Mouse (Mus musculus): ENCODE data around the gene Arhgap15. TPM values are rescaled to one million over a fixed set of nuclear protein-coding genes. Genes with fewer than 3 reads are reported as not detected.
A peak's percentile ranks its signal among the peaks of the same experiment; 100 is the strongest.

Gene Arhgap15
- polyA plus RNA-seq, 2 experiments: 2.5 to 5.6 TPM

GRCm38 (mm10) chr2:43945679-43946078 lies 197.1 kb downstream of the Arhgap15 start:
- Histone ChIP-seq H3K4me2 (ENCODE audit: low read depth) (no peak overlapping the region), H3K9me3 (ENCODE audit: control insufficient read depth, low read length) (no peaks in the 10 kb centered on the region), H3K36me3 (replicated peaks; ENCODE audit: control insufficient read depth, insufficient read depth, low read depth) (no peaks in the 10 kb centered on the region), H3K4me1 (replicated peaks; ENCODE audit: control insufficient read depth in 2 of 2, insufficient read depth in 2 of 2, low read length in 1 of 2) (0 out of 4 replicates have a peak, but pooled peaks cover 0 to 3% of the 10 kb centered on the region in 2 experiments), H3K27me3 (ENCODE audit: control insufficient read depth, insufficient read depth, low read length) (no peaks in the 10 kb centered on the region), H3K27ac (no peak overlapping the region), H3K9ac (replicated peaks) (no peak overlapping the region), H3K4me3 (ENCODE audit: insufficient read depth in 1 of 2, low read depth in 2 of 2, low read length in 2 of 2) (no peak overlapping the region)
- TF ChIP-seq CTCF (IDR thresholded peaks at IDR 0.05; ENCODE audit: low read depth): no peak
- TF ChIP-seq EP300 (IDR thresholded peaks at IDR 0.05; ENCODE audit: low read depth): peak; percentile 42; the same call in 1 of the 2 replicates
- ATAC-seq (ENCODE audit: insufficient read depth) (no peak), DNase-seq (ENCODE audit: low read depth in 3 of 3, low spot score in 3 of 3) (no peak)
- WGBS (ENCODE audit: insufficient replicate concordance): 22% methylated on average over 2 of the region's 2 CpGs

GRCm38 (mm10) chr2:43949775-43950492 lies 201.3 kb downstream of the Arhgap15 start:
- Histone ChIP-seq H3K36me3 (replicated peaks; ENCODE audit: control insufficient read depth, insufficient read depth, low read depth) (no peaks in the 10 kb centered on the region), H3K4me3 (ENCODE audit: insufficient read depth in 1 of 2, low read depth in 2 of 2, low read length in 2 of 2) (no peak overlapping the region), H3K9me3 (ENCODE audit: control insufficient read depth, low read length) (no peaks in the 10 kb centered on the region), H3K27ac (no peak overlapping the region), H3K27me3 (ENCODE audit: control insufficient read depth, insufficient read depth, low read length) (no peaks in the 10 kb centered on the region), H3K4me1 (replicated peaks; ENCODE audit: control insufficient read depth in 2 of 2, insufficient read depth in 2 of 2, low read length in 1 of 2) (0 out of 4 replicates have a peak, but pooled peaks cover 0 to 1% of the 10 kb centered on the region in 2 experiments), H3K9ac (replicated peaks) (no peak overlapping the region), H3K4me2 (ENCODE audit: low read depth) (no peak overlapping the region)
- no peak for ATAC-seq (ENCODE audit: insufficient read depth)
- no peak for DNase-seq (ENCODE audit: low read depth in 3 of 3, low spot score in 3 of 3)
- 74% methylated on average over 13 of the region's 13 CpGs for WGBS (ENCODE audit: insufficient replicate concordance)
- TF ChIP-seq EP300 (IDR thresholded peaks at IDR 0.05; ENCODE audit: low read depth) (no peak), CTCF (IDR thresholded peaks at IDR 0.05; ENCODE audit: low read depth) (no peak)

GRCm38 (mm10) chr2:43950741-43951140 lies 202.1 kb downstream of the Arhgap15 start:
- Histone ChIP-seq H3K27ac (no peak overlapping the region), H3K4me3 (ENCODE audit: insufficient read depth in 1 of 2, low read depth in 2 of 2, low read length in 2 of 2) (no peak overlapping the region), H3K9me3 (ENCODE audit: control insufficient read depth, low read length) (no peaks in the 10 kb centered on the region), H3K9ac (replicated peaks) (no peak overlapping the region), H3K27me3 (ENCODE audit: control insufficient read depth, insufficient read depth, low read length) (no peaks in the 10 kb centered on the region), H3K4me1 (replicated peaks; ENCODE audit: control insufficient read depth in 2 of 2, insufficient read depth in 2 of 2, low read length in 1 of 2) (no peaks in the 10 kb centered on the region), H3K36me3 (replicated peaks; ENCODE audit: control insufficient read depth, insufficient read depth, low read depth) (no peaks in the 10 kb centered on the region), H3K4me2 (ENCODE audit: low read depth) (no peak overlapping the region)
- 62% methylated on average over 6 of the region's 6 CpGs for WGBS (ENCODE audit: insufficient replicate concordance)
- DNase-seq (ENCODE audit: low read depth in 3 of 3, low spot score in 3 of 3) (no peak), ATAC-seq (ENCODE audit: insufficient read depth) (no peak)
- TF ChIP-seq CTCF (IDR thresholded peaks at IDR 0.05; ENCODE audit: low read depth) (no peak), EP300 (IDR thresholded peaks at IDR 0.05; ENCODE audit: low read depth) (no peak)

- no peak overlapping the region for H3K27ac ChIP-seq
- no peak for TF ChIP-seq CTCF (IDR thresholded peaks at IDR 0.05; ENCODE audit: low read depth)
- no peak for TF ChIP-seq EP300 (IDR thresholded peaks at IDR 0.05; ENCODE audit: low read depth)
- H3K9me3 ChIP-seq (ENCODE audit: control insufficient read depth, low read length): no peaks in the 10 kb centered on the region
- no peak overlapping the region for H3K4me3 ChIP-seq (ENCODE audit: insufficient read depth in 1 of 2, low read depth in 2 of 2, low read length in 2 of 2)
- H3K4me1 ChIP-seq (replicated peaks; ENCODE audit: control insufficient read depth in 2 of 2, insufficient read depth in 2 of 2, low read length in 1 of 2): no peaks in the 10 kb centered on the region
- ATAC-seq (ENCODE audit: insufficient read depth) (peak; percentile 53; the same call in 1 of the 2 replicates), DNase-seq (ENCODE audit: low read depth in 3 of 3, low spot score in 3 of 3) (no peak)
- no peak overlapping the region for H3K9ac ChIP-seq (replicated peaks)
- no peaks in the 10 kb centered on the region for H3K36me3 ChIP-seq (replicated peaks; ENCODE audit: control insufficient read depth, insufficient read depth, low read depth)
- H3K4me2 ChIP-seq (ENCODE audit: low read depth): no peak overlapping the region
- H3K27me3 ChIP-seq (ENCODE audit: control insufficient read depth, insufficient read depth, low read length): no peaks in the 10 kb centered on the region
Observed at GRCm38 (mm10) chr2:43959189-43959588, 210.6 kb downstream of the Arhgap15 start.

- H3K27me3 ChIP-seq (ENCODE audit: control insufficient read depth, insufficient read depth, low read length): no peaks in the 10 kb centered on the region
- no peaks in the 10 kb centered on the region for H3K9me3 ChIP-seq (ENCODE audit: control insufficient read depth, low read length)
- no peaks in the 10 kb centered on the region for H3K36me3 ChIP-seq (replicated peaks; ENCODE audit: control insufficient read depth, insufficient read depth, low read depth)
- no peak overlapping the region for H3K27ac ChIP-seq
- ATAC-seq (ENCODE audit: insufficient read depth): no peak
- no peaks in the 10 kb centered on the region for H3K4me1 ChIP-seq (replicated peaks; ENCODE audit: control insufficient read depth in 2 of 2, insufficient read depth in 2 of 2, low read length in 1 of 2)
- no peak overlapping the region for H3K9ac ChIP-seq (replicated peaks)
- no peak overlapping the region for H3K4me3 ChIP-seq (ENCODE audit: insufficient read depth in 1 of 2, low read depth in 2 of 2, low read length in 2 of 2)
- WGBS (ENCODE audit: insufficient replicate concordance): 52% methylated on average over 5 of the region's 5 CpGs
- H3K4me2 ChIP-seq (ENCODE audit: low read depth): no peak overlapping the region
- DNase-seq (ENCODE audit: low read depth in 3 of 3, low spot score in 3 of 3): no peak
- no peak for TF ChIP-seq EP300 (IDR thresholded peaks at IDR 0.05; ENCODE audit: low read depth)
- TF ChIP-seq CTCF (IDR thresholded peaks at IDR 0.05; ENCODE audit: low read depth): no peak
Observed at GRCm38 (mm10) chr2:43962466-43962865, 213.8 kb downstream of the Arhgap15 start.
